Mouse (Mus musculus) urinary bladder, postnatal 14 days (tissue): ENCODE data around the gene Itga2b.

Experiments
- DNase-seq: peaks from one replicate; pipeline ENCODE4 v3.0.0; 2021; ENCODE audit warnings: low spot score

Itga2b gene

DNA sequence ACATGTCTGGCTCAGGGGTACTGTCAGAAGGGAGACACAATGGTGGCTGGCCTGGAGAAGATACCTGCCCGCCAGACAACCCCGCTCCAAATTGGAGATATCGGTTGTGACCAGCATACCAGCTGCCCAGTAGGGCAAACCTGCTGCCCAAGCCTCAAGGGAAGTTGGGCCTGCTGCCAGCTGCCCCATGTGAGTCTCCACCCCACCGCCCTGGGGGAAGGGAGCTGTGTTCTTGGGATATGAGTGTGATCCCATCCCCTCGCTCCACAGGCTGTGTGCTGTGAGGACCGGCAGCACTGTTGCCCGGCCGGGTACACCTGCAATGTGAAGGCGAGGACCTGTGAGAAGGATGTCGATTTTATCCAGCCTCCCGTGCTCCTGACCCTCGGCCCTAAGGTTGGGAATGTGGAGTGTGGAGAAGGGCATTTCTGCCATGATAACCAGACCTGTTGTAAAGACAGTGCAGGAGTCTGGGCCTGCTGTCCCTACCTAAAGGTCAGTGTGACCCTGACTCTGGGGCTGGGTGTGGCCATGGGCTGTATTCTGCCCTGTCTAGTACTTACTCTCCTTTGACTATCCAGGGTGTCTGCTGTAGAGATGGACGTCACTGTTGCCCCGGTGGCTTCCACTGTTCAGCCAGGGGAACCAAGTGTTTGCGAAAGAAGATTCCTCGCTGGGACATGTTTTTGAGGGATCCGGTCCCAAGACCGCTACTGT is 34.0 kb downstream of the Itga2b start:
- DNase-seq: peak; percentile 52

DNA sequence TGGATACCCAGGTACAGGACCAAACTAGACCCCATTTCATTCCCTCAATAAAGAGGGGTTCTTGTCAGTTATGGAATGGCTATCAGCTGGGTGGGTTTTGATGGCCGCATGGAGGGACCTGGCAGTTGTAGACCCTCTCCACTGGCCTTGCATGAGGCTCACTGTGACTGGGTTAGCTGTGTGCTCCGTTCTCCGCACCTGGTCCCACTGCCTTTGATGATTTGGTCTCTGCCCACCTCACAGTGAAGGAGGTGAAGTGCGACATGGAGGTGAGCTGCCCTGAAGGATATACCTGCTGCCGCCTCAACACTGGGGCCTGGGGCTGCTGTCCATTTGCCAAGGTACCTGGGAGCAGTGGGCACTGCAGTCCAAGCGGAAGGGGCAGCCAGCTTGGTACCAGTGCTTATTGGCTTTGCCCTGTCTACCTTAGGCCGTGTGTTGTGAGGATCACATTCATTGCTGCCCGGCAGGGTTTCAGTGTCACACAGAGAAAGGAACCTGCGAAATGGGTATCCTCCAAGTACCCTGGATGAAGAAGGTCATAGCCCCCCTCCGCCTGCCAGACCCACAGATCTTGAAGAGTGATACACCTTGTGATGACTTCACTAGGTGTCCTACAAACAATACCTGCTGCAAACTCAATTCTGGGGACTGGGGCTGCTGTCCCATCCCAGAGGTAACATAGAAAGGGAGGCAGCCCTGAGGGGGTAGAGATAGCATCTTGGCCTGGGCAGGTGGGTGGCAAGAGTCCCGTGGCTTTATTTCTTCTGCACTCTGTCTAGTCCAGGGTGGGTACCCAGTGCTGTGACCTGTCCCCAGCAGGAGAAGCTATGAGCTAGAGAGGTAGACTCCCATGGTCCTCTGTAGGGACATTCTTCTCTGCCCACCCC is 34.9 kb downstream of the Itga2b start:
- DNase-seq: no peak

GRCm38 (mm10) chr11:102434406-102434805 is 35.5 kb downstream of the Itga2b start:
- DNase-seq: peak; percentile 87

GRCm38 (mm10) chr11:102433866-102434265 is 36.1 kb downstream of the Itga2b start:
- DNase-seq: no peak

DNA sequence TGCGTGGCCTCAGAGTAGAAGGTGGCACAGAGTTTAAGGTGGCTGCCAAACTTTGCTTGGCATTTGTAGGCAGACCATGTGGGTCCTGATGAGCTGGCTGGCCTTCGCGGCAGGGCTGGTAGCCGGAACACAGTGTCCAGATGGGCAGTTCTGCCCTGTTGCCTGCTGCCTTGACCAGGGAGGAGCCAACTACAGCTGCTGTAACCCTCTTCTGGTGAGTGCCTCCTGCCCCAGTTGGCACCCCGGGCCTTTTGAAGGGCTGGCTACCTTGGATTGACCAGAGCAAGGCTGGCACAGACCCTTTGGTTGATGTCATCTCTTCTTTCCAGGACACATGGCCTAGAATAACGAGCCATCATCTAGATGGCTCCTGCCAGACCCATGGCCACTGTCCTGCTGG is 37.0 kb downstream of the Itga2b start:
- DNase-seq: no peak

- no peak for DNase-seq
These were observed 37.6 kb downstream of the Itga2b start for GRCm38 (mm10) chr11:102432115-102432843.

DNA sequence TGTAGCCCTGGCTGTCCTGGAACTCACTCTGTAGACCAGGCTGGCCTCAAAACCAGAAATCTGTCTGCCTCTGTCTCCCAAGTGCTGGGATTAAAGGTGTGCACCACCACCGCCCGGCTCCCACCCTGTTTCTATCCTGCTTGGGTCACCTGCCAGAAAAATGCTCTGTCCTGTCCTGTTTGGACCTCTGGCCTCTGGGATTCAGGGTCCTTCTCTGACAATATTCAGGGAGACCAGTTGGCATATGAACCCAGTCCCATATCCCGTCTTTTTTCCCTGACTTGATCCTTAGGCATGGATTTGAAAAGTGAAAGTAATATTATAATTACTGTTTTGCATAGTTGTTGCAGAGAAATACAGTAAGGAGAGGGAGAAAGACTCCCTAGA is 38.2 kb downstream of the Itga2b start:
- DNase-seq: no peak

DNA sequence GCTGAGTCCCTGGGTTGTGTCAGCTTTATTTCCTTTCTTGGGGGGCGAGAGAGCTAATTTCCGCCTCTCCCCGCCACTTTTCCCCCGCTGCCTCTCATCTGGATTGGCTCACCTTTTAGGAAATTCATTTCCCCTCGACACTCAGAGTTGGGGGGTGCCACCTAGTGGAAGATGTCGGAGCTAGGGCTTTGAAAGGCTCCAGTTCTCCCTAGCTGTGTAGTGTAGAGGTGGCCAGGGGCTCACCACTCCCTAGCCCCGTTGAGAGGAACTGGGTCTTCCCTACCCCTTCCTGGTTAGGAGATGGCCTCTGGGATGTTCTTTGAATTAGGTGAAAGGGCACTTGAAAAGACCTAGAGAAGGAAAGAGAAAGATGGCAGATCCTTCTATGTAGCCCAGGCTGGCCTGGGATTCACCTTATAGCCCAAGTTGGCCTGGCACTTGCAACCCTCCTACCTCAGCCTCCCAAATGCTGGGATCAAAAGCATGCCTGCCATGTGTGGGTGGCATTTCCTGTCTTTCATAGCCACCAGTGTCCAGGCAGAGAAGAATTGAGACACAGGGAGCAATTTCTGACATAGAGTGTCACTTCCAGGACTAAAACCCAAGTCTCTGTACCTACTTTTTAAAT is 38.8 kb downstream of the Itga2b start:
- DNase-seq: peak; percentile 87

DNA sequence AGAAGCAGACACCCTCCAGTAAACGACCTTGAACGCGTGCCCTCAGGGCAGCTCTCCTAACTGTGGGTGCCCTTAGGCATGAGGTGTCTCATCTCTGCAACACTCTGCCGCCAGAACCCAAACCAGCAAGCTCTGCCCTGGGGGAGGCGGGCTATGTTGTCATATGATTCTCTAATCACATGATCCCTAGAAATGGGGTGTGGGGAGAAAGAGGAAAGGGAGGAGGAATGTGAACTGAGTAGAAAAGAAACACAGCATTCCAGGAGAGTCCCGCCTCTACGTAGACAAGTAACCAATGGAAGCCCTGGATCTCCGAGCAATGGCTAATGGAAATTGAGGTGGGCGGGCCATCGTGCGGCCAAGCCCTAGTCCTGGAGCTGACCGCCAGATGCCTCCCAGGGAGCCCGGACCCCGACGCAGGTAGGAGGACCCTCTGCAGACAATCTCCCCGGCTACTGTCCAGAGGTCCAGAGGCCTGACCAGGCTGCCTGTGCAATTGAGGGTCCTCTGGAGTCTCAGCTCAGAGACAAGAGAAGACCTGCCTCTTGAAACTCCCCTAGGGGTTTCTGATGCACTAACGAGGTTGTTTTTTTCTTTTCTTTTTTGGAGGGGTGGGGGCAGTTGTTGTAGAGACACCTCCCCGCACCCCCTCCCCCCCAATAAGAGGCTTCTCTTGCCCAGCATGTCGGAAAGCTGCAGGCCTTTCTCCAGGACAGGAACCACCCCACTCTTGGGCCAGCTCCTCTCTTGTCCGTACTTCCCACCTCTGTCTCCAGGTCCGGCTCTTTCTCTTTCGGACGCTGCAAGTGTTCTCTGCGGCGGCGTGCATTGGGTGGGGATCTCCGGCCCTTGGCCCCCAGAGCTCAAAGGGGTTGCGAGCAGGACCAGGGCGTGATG is 39.6 kb downstream of the Itga2b start, which contains the start of gene Grn:
Gene Grn, plus strand, starts transcription at position 195 of the 897 bp plus-strand sequence.
- peak; percentile 91 for DNase-seq

DNA sequence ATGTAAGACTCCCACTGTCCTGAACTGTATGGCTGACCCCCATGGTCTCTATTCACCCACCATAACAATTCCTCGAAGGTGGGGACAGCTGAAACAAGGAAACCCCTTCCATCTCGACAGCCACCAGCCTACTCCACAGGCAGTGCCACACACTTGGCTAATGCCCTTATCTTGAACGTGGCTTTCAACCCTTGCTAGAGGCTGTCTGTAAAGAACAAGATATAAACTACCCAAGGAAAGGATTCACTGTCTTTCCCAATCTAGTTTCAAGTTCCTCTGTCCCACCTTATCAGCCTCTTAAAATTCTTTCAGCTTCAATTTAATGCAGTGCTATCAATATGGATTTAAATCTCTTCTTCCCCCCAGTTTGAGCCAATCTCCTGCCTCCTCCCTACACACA is 40.4 kb downstream of the Itga2b start:
- no peak for DNase-seq

- DNase-seq: no peak
These were observed 40.9 kb downstream of the Itga2b start for GRCm38 (mm10) chr11:102428981-102429540.

DNA sequence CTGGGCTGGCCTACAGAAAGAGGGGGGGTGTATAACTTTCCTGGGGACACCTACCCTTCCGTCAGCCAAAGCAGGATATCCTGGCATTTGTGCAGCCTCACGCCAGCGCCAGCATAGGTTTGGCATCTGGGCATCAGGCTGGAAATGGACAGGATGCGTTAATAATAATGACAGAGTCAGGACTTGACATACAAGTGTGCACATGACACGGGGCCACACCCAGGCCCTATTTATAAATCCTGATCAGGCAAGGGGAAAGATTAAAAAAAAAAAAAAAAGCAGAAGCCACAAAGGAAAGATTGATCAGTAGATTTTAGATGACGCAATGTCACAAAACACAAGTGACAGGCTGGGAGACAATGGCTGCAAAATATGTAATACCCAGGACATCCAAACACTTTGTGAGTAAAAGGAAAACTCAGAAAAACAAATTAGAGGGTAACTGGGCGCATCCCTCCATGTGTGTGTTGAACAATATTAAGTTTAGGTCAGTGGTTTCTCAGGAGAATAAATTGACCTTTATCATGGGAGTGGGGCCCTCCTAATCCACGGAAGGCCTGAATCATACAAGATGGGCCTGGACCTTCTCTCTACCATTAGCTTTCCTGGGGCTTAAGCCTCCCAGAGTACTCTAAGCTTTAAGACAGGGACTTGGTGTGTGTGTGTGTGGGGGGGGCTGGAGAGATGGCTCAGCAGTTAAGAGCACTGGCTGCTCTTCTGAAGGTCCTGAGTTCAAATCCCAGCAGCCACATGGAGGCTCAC is 44.2 kb downstream of the Itga2b start:
- DNase-seq: no peak

- DNase-seq: no peak
These were observed 45.3 kb downstream of the Itga2b start for GRCm38 (mm10) chr11:102424666-102425065.

DNA sequence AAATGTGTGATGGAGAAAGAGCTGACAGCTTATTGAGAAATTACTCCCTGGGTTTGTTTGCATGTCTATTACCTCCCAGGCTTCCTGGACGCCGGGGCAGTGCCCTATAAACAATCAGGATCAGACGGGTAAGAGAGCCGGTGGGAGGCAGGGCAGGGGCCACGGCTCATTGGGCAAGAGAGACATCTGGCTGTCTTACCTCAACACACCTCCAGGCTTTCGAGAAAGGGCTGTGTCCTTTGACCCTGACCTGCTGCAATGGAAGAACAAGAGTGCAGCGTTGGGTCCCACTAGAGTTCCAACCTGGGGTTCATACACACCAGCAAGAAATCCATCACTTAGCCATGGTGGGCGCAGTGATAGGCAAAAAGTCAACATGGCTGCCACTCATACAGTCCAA is 48.4 kb downstream of the Itga2b start:
- DNase-seq: no peak

GRCm38 (mm10) chr11:102418887-102419286 is 51.0 kb downstream of the Itga2b start:
- DNase-seq: no peak

DNA sequence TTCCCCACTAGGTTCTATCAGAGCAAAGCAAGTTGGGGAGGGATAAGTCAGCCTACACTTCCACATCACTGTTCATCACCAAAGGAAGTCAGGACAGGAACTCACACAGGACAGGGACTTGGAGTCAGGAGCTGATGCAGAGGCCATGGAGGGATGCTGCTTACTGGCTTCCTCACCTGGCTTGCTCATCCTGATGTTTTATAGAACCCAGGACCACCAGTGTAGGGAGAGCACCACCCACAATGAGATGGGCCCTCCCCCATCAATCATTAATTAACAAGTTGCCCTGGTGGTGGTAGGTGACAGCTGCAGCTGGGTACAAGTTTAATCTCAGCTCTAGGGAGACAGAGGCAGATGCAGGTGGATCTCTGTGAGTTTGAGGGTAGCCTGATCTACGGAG is 52.8 kb downstream of the Itga2b start:
- no peak for DNase-seq

- no peak for DNase-seq
These were observed 54.7 kb downstream of the Itga2b start for GRCm38 (mm10) chr11:102415034-102415802.

DNA sequence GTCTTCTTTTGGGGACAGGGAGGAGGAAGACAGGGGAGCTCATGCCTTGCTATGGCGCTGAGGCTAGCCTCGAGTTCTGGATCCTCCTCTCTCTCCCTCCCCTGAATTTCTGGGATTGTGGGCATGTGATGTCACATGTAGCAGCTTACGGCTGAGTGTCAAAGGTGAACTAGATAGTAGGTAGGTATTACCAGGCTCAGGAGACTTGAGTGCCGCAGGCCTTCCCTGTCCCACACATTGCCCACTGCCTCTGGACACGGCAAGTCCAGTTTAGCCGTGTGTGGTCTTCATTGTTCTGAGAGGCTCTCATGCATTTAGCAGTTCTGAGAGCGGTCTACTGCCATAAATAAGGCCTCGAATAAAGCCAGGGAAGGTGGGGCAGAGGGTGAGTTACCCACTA is 56.9 kb downstream of the Itga2b start:
- DNase-seq: no peak

- peak; percentile 95 for DNase-seq
These were observed 58.2 kb downstream of the Itga2b start for GRCm38 (mm10) chr11:102411704-102412103.
